Mouse (Mus musculus): ENCODE measurements around the gene Agmat.
"Not testable (repeated sequence)": the region's sequence is repeated elsewhere in the genome, so short reads cannot be mapped to it uniquely, and the experiment has no call there.

Agmat gene

GRCm38 (mm10) chr4:141767353-141768036 lies 21.0 kb downstream of the Agmat start:
- in situ Hi-C loops (cut with MboI; ENCODE audit: unreplicated experiment in 2 of 2), result no loop called here

- in situ Hi-C loops (cut with MboI; ENCODE audit: unreplicated experiment in 2 of 2), result no loop called here
Observed at GRCm38 (mm10) chr4:141769501-141770160, 23.2 kb downstream of the Agmat start.

- in situ Hi-C loops (cut with MboI; ENCODE audit: unreplicated experiment in 2 of 2), result no loop called here
Observed at GRCm38 (mm10) chr4:141771823-141772222, 25.4 kb downstream of the Agmat start.

- in situ Hi-C loops (cut with MboI; ENCODE audit: unreplicated experiment in 2 of 2), result not testable (repeated sequence)
Observed at GRCm38 (mm10) chr4:141773019-141773418, 26.5 kb downstream of the Agmat start.

- in situ Hi-C loops (cut with MboI; ENCODE audit: unreplicated experiment in 2 of 2), result loop anchor here (5.0 to 25.0 kb wide), 3 partner anchors 43 to 343 kb away; partner anchors contain the start of genes Plekhm2 (in 1 of the 2), Srarp (in 1 of the 2) and Zbtb17 (in 1 of the 2)
Observed at GRCm38 (mm10) chr4:141779828-141780227, 33.4 kb downstream of the Agmat start.

- in situ Hi-C loops (cut with MboI; ENCODE audit: unreplicated experiment in 2 of 2), result loop anchor here (5.0 to 25.0 kb wide), 3 partner anchors 44 to 344 kb away; partner anchors contain the start of genes Plekhm2 (in 1 of the 2), Srarp (in 1 of the 2) and Zbtb17 (in 1 of the 2)
Observed at GRCm38 (mm10) chr4:141781201-141781985, 34.9 kb downstream of the Agmat start.

- in situ Hi-C loops (cut with MboI; ENCODE audit: unreplicated experiment in 2 of 2), result loop anchor here (5.0 to 25.0 kb wide), 3 partner anchors 48 to 348 kb away; partner anchors contain the start of genes Plekhm2 (in 1 of the 2), Srarp (in 1 of the 2) and Zbtb17 (in 1 of the 2)
Observed at GRCm38 (mm10) chr4:141784835-141785234, 38.4 kb downstream of the Agmat start.

GRCm38 (mm10) chr4:141786141-141786540 lies 39.7 kb downstream of the Agmat start:
- in situ Hi-C loops (cut with MboI; ENCODE audit: unreplicated experiment in 2 of 2), result loop anchor here in 1 of 2 experiments (25.0 kb wide), 2 partner anchors 124 to 349 kb away; partner anchors contain the start of genes Plekhm2, Srarp and Zbtb17

- in situ Hi-C loops (cut with MboI; ENCODE audit: unreplicated experiment in 2 of 2), result loop anchor here in 1 of 2 experiments (25.0 kb wide), 2 partner anchors 125 to 350 kb away; partner anchors contain the start of genes Plekhm2, Srarp and Zbtb17
Observed at GRCm38 (mm10) chr4:141787046-141787445, 40.6 kb downstream of the Agmat start.

- in situ Hi-C loops (cut with MboI; ENCODE audit: unreplicated experiment in 2 of 2), result loop anchor here in 1 of 2 experiments (25.0 kb wide), 2 partner anchors 125 to 350 kb away; partner anchors contain the start of genes Plekhm2, Srarp and Zbtb17
Observed at GRCm38 (mm10) chr4:141787462-141787861, 41.0 kb downstream of the Agmat start.

GRCm38 (mm10) chr4:141789564-141790218 lies 43.2 kb downstream of the Agmat start:
- in situ Hi-C loops (cut with MboI; ENCODE audit: unreplicated experiment in 2 of 2), result loop anchor here (5.0 to 25.0 kb wide), 7 partner anchors 67 to 1375 kb away; partner anchors contain the start of genes Plekhm2 (in 2 of the 2), Ddi2 (in 1 of the 2), Epha2 (in 1 of the 2) and Srarp (in 1 of the 2)

- in situ Hi-C loops (cut with MboI; ENCODE audit: unreplicated experiment in 2 of 2), result loop anchor here (5.0 to 25.0 kb wide), 7 partner anchors 68 to 1374 kb away; partner anchors contain the start of genes Plekhm2 (in 2 of the 2), Ddi2 (in 1 of the 2), Epha2 (in 1 of the 2) and Srarp (in 1 of the 2)
Observed at GRCm38 (mm10) chr4:141790524-141790990, 44.1 kb downstream of the Agmat start, which contains the start of gene Dnajc16. Gene Dnajc16, minus strand, starts transcription at chr4:141790931.

GRCm38 (mm10) chr4:141791486-141791885 lies 45.0 kb downstream of the Agmat start:
- in situ Hi-C loops (cut with MboI; ENCODE audit: unreplicated experiment in 2 of 2), result loop anchor here (5.0 to 25.0 kb wide), 7 partner anchors 69 to 1373 kb away; partner anchors contain the start of genes Plekhm2 (in 2 of the 2), Ddi2 (in 1 of the 2), Epha2 (in 1 of the 2) and Srarp (in 1 of the 2)

GRCm38 (mm10) chr4:141791951-141792350 lies 45.5 kb downstream of the Agmat start:
- in situ Hi-C loops (cut with MboI; ENCODE audit: unreplicated experiment in 2 of 2), result loop anchor here (5.0 to 25.0 kb wide), 7 partner anchors 70 to 1373 kb away; partner anchors contain the start of genes Plekhm2 (in 2 of the 2), Ddi2 (in 1 of the 2), Epha2 (in 1 of the 2) and Srarp (in 1 of the 2)

- in situ Hi-C loops (cut with MboI; ENCODE audit: unreplicated experiment in 2 of 2), result loop anchor here (5.0 to 25.0 kb wide), 7 partner anchors 70 to 1372 kb away; partner anchors contain the start of genes Plekhm2 (in 2 of the 2), Ddi2 (in 1 of the 2), Epha2 (in 1 of the 2) and Srarp (in 1 of the 2)
Observed at GRCm38 (mm10) chr4:141792554-141793281, 46.2 kb downstream of the Agmat start.

GRCm38 (mm10) chr4:141793282-141794151 lies 47.0 kb downstream of the Agmat start, which contains the start of gene Casp9:
Gene Casp9, plus strand, starts transcription at chr4:141793612.
- in situ Hi-C loops (cut with MboI; ENCODE audit: unreplicated experiment in 2 of 2), result loop anchor here (5.0 to 25.0 kb wide), 7 partner anchors 71 to 1371 kb away; partner anchors contain the start of genes Plekhm2 (in 2 of the 2), Ddi2 (in 1 of the 2), Epha2 (in 1 of the 2) and Srarp (in 1 of the 2)

GRCm38 (mm10) chr4:141794152-141794535 lies 47.7 kb downstream of the Agmat start:
- in situ Hi-C loops (cut with MboI; ENCODE audit: unreplicated experiment in 2 of 2), result loop anchor here (5.0 to 25.0 kb wide), 7 partner anchors 72 to 1371 kb away; partner anchors contain the start of genes Plekhm2 (in 2 of the 2), Ddi2 (in 1 of the 2), Epha2 (in 1 of the 2) and Srarp (in 1 of the 2)
